9 mouse cellular contexts compared by ENCODE assay signal in genomic region chr4:42953435-42954094, GRCm38 (mm10). TPM values are rescaled to one million over a fixed set of nuclear protein-coding genes. Genes with fewer than 3 reads are reported as not detected.
DNase-seq lines count a peak whose midpoint lies in the region; ATAC-seq and TF ChIP-seq lines count a peak whose summit lies in the region.
"Had no signal": no experiment of that assay in that cellular context is flagged by ENCODE, and none has a peak within 500 bp of the region (broad histone marks: within the 10 kb centered on the region; RNA-seq: fewer than 3 reads in every experiment).

No protein-coding gene starts in this region.

- H3K9me3 ChIP-seq in hindbrain, embryonic 11.5 days (ENCODE audit: control insufficient read depth, low read length): no peaks in the 10 kb centered on the region
- H3K9me3 ChIP-seq in neural tube, embryonic 13.5 days: no peaks in the 10 kb centered on the region

- 21% methylated on average over 9 of the region's 10 CpGs for WGBS in hindbrain, embryonic 11.5 days
- 12% methylated on average over 10 of the region's 10 CpGs for WGBS in neural tube, embryonic 13.5 days

- H3K4me2 ChIP-seq in hindbrain, embryonic 11.5 days (replicated peaks; ENCODE audit: low read depth, low read length): peak overlapping the region; percentile 26; the same call in 1 of the 2 replicates
- peak overlapping the region; percentile 93 for H3K4me2 ChIP-seq in neural tube, embryonic 13.5 days

- H3K36me3 ChIP-seq in hindbrain, embryonic 11.5 days (ENCODE audit: control insufficient read depth, insufficient read depth, low read length): peaks cover 5% of the 10 kb centered on the region; the same call in 1 of the 2 replicates
- H3K36me3 ChIP-seq in neural tube, embryonic 13.5 days: peaks cover 47% of the 10 kb centered on the region

- H3K9ac ChIP-seq in hindbrain, embryonic 11.5 days (ENCODE audit: low read depth, low read length): peak overlapping the region; percentile 16
- peak overlapping the region; percentile 98 for H3K9ac ChIP-seq in neural tube, embryonic 13.5 days

- H3K27ac ChIP-seq in gastrocnemius, adult 2 months: peak overlapping the region; percentile 100
- H3K27ac ChIP-seq in hindbrain, embryonic 11.5 days (ENCODE audit: low read depth, low read length): peak overlapping the region; percentile 80
- H3K27ac ChIP-seq in neural tube, embryonic 13.5 days (replicated peaks): peak overlapping the region; percentile 97

- intact Hi-C loops in gastrocnemius, adult 2 months (cut with DNase I): loop anchor here (10.0 kb wide), 1 partner anchor 1199 kb away; the partner anchor contains the start of genes Galt and Sigmar1

- H3K4me1 ChIP-seq in hindbrain, embryonic 11.5 days (replicated peaks; ENCODE audit: control insufficient read depth, insufficient read depth, low read length): peaks cover 18% of the 10 kb centered on the region
- H3K4me1 ChIP-seq in neural tube, embryonic 13.5 days (replicated peaks): peaks cover 59% of the 10 kb centered on the region

- no peak for TF ChIP-seq CTCF in gastrocnemius, adult 2 months (IDR thresholded peaks at IDR 0.05)

- H3K4me3 ChIP-seq in gastrocnemius, adult 2 months: peak overlapping the region; percentile 93
- no peak overlapping the region for H3K4me3 ChIP-seq in hindbrain, embryonic 11.5 days (ENCODE audit: low read depth, low read length)
- H3K4me3 ChIP-seq in neural tube, embryonic 13.5 days: peak overlapping the region; percentile 76

- no peaks in the 10 kb centered on the region for H3K27me3 ChIP-seq in hindbrain, embryonic 11.5 days (ENCODE audit: control insufficient read depth, insufficient read depth, low read length)
- H3K27me3 ChIP-seq in neural tube, embryonic 13.5 days: no peaks in the 10 kb centered on the region

- DNase-seq in embryo, embryonic 11 days: peak; percentile 41
- no peak for DNase-seq in embryo, embryonic 10 days (ENCODE audit: low spot score)
- peak; percentile 67 for DNase-seq in cerebellum, adult 11-12 months
- DNase-seq in gastrocnemius, adult 2 months: peak; percentile 93
- peak; percentile 51 for DNase-seq in hindbrain, embryonic 11.5 days (ENCODE audit: low spot score)
- DNase-seq in thymus, postnatal 0 days (ENCODE audit: low spot score): no peak

- no peak for ATAC-seq in hindbrain, embryonic 11.5 days (ENCODE audit: low FRiP score)
- ATAC-seq in neural tube, embryonic 13.5 days (ENCODE audit: low read depth): peak; percentile 10
- no peak for ATAC-seq in granulocyte monocyte progenitor cell, adult 5-6 weeks (replicated peaks; ENCODE audit: poor library complexity, severe bottlenecking)

RNA-seq across cellular contexts. Expression of gene Dnajb5, which starts 4.0 kb away (rescaled TPM):
- total RNA-seq in gastrocnemius, adult 2 months (2021): 100 to 1,000 TPM; 178 to 216 TPM
- 23.6 and 24.4 TPM in 2 replicates for polyA plus RNA-seq in hindbrain, embryonic 11.5 days (2014; fragmentation: Nextera tagmentation; extraction: Ambion mirVana)
- polyA plus RNA-seq in neural tube, embryonic 13.5 days (2015; fragmentation: Nextera tagmentation; extraction: Ambion mirVana): 50.1 and 50.5 TPM in 2 replicates
- 4.4 and 16.3 TPM in 2 replicates for total RNA-seq in granulocyte monocyte progenitor cell, adult 5-6 weeks (2014; fragmentation: Nextera tagmentation)
- 1.0 and 1.1 TPM in 2 replicates for total RNA-seq in granulocyte monocyte progenitor cell, adult 5-6 weeks (2017)
- polyA plus RNA-seq in thymus, postnatal 0 days (2015; fragmentation: Nextera tagmentation; extraction: Ambion mirVana): 2.8 and 3.3 TPM in 2 replicates

RNA-seq across cellular contexts. Expression of gene 1700022I11Rik, which starts 15.8 kb away (rescaled TPM):
- total RNA-seq in gastrocnemius, adult 2 months (2021): not detected
- polyA plus RNA-seq in hindbrain, embryonic 11.5 days (2014; fragmentation: Nextera tagmentation; extraction: Ambion mirVana): 0.27 and 0.40 TPM in 2 replicates
- polyA plus RNA-seq in neural tube, embryonic 13.5 days (2015; fragmentation: Nextera tagmentation; extraction: Ambion mirVana): 0.57 and 1.3 TPM in 2 replicates
- not detected in 2 replicates for total RNA-seq in granulocyte monocyte progenitor cell, adult 5-6 weeks (2014; fragmentation: Nextera tagmentation)
- total RNA-seq in granulocyte monocyte progenitor cell, adult 5-6 weeks (2017): 0.22 and 0.57 TPM in 2 replicates
- polyA plus RNA-seq in thymus, postnatal 0 days (2015; fragmentation: Nextera tagmentation; extraction: Ambion mirVana): 0.38 and 0.40 TPM in 2 replicates
- total RNA-seq: liver, adult 2 months had no signal
- polyA plus RNA-seq: liver, adult 2 months had no signal

RNA-seq across cellular contexts. Expression of gene Phf24, which starts 37.1 kb away (rescaled TPM):
- total RNA-seq in gastrocnemius, adult 2 months (2021): 1 to 10 TPM in 1 of 2 experiments, under 1 TPM in 1; 0.41 to 1.3 TPM
- polyA plus RNA-seq in hindbrain, embryonic 11.5 days (2014; fragmentation: Nextera tagmentation; extraction: Ambion mirVana): 3.0 and 4.4 TPM in 2 replicates
- 20.1 and 27.6 TPM in 2 replicates for polyA plus RNA-seq in neural tube, embryonic 13.5 days (2015; fragmentation: Nextera tagmentation; extraction: Ambion mirVana)
- 0.11 and 0.21 TPM in 2 replicates for total RNA-seq in granulocyte monocyte progenitor cell, adult 5-6 weeks (2014; fragmentation: Nextera tagmentation)
- total RNA-seq in granulocyte monocyte progenitor cell, adult 5-6 weeks (2017): 0.04 and 1.0 TPM in 2 replicates
- polyA plus RNA-seq in thymus, postnatal 0 days (2015; fragmentation: Nextera tagmentation; extraction: Ambion mirVana): 0.12 and 0.39 TPM in 2 replicates

RNA-seq across cellular contexts. Expression of gene Vcp, which starts 46.7 kb away (rescaled TPM):
- total RNA-seq in gastrocnemius, adult 2 months (2021): 100 to 1,000 TPM; 229 to 272 TPM
- polyA plus RNA-seq in hindbrain, embryonic 11.5 days (2014; fragmentation: Nextera tagmentation; extraction: Ambion mirVana): 613 and 675 TPM in 2 replicates
- polyA plus RNA-seq in neural tube, embryonic 13.5 days (2015; fragmentation: Nextera tagmentation; extraction: Ambion mirVana): 526 and 554 TPM in 2 replicates
- 207 and 209 TPM in 2 replicates for total RNA-seq in granulocyte monocyte progenitor cell, adult 5-6 weeks (2014; fragmentation: Nextera tagmentation)
- total RNA-seq in granulocyte monocyte progenitor cell, adult 5-6 weeks (2017): 303 and 304 TPM in 2 replicates
- polyA plus RNA-seq in thymus, postnatal 0 days (2015; fragmentation: Nextera tagmentation; extraction: Ambion mirVana): 371 and 396 TPM in 2 replicates

RNA-seq across cellular contexts. Expression of gene Fancg, which starts 56.7 kb away (rescaled TPM):
- 1 to 10 TPM in 1 of 2 experiments, under 1 TPM in 1; 0.84 to 1.2 TPM for total RNA-seq in gastrocnemius, adult 2 months (2021)
- polyA plus RNA-seq in hindbrain, embryonic 11.5 days (2014; fragmentation: Nextera tagmentation; extraction: Ambion mirVana): 14.9 and 22.0 TPM in 2 replicates
- 19.9 and 20.4 TPM in 2 replicates for polyA plus RNA-seq in neural tube, embryonic 13.5 days (2015; fragmentation: Nextera tagmentation; extraction: Ambion mirVana)
- 19.9 and 29.0 TPM in 2 replicates for total RNA-seq in granulocyte monocyte progenitor cell, adult 5-6 weeks (2014; fragmentation: Nextera tagmentation)
- total RNA-seq in granulocyte monocyte progenitor cell, adult 5-6 weeks (2017): 18.7 and 21.8 TPM in 2 replicates
- 20.1 and 23.9 TPM in 2 replicates for polyA plus RNA-seq in thymus, postnatal 0 days (2015; fragmentation: Nextera tagmentation; extraction: Ambion mirVana)

Comparison
In these comparisons a context has a peak if more than half of its experiments do, and no peak if none do; other contexts are left out.
1. DNase-seq: peak in embryo, embryonic 11 days (single experiment), cerebellum, adult 11-12 months (single experiment), gastrocnemius, adult 2 months (single experiment) and hindbrain, embryonic 11.5 days (single experiment); none in embryo, embryonic 10 days (single experiment) and thymus, postnatal 0 days (single experiment).
2. Peak in every context shown above with its lines, with median percentiles within 50 percentile points of each other: H3K27ac ChIP-seq.